In the genomic region with DNA sequence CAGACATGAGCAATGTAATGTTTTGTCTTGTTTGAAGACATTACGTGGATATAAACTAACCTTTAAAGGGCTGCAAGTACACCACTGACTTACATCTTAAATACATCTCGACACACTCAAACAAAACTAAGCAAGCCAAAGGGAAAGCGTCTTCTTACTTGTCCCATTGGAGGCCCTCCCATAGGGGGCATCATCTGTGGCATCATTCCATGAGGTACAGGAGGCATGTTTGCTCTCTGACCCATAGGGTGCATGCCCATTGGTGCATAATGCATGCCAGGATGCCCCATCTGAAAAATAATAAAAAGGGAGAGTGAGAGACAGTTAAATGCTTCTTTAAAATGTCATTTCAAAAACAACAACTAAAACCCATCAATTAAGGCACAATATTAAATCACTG, we compare ENCODE assay signal across 8 mouse cellular contexts. TPM values are rescaled to one million over a fixed set of nuclear protein-coding genes. Genes with fewer than 3 reads are reported as not detected.
DNase-seq lines count a peak whose midpoint lies in the region; ATAC-seq lines count a peak whose summit lies in the region.

No protein-coding gene starts in this region.

- peak overlapping the region; percentile 76 for H3K4me2 ChIP-seq in liver, embryonic 13.5 days

- WGBS in liver, embryonic 13.5 days (ENCODE audit: insufficient replicate concordance), result 70% methylated on average over 3 of the region's 3 CpGs

- H3K4me1 ChIP-seq in liver, embryonic 13.5 days (replicated peaks), result peaks cover 26% of the 10 kb centered on the region

- DNase-seq in CD4-positive, CD25-positive, alpha-beta regulatory T cell, adult 2 months (ENCODE audit: low read depth, low spot score), result peak; percentile 39
- peak; percentile 16 for DNase-seq in thymus, postnatal 0 days (ENCODE audit: low spot score)
- DNase-seq in thymus, postnatal 25 days, result no peak
- DNase-seq in forelimb bud, embryonic 11.5 days (ENCODE audit: low read depth, low spot score), result peak; percentile 23
- no peak for DNase-seq in liver, embryonic 13.5 days
- DNase-seq in adrenal gland, postnatal 25 days, result no peak
- no peak for DNase-seq in urinary bladder, postnatal 10 days (ENCODE audit: low spot score)

- H3K36me3 ChIP-seq in liver, embryonic 13.5 days, result peaks cover 16% of the 10 kb centered on the region

- no peak for ATAC-seq in CD4-positive, CD25-positive, alpha-beta regulatory T cell, adult 4 months
- ATAC-seq in liver, embryonic 13.5 days (ENCODE audit: low read depth), result no peak

- H3K9ac ChIP-seq in liver, embryonic 13.5 days, result peak overlapping the region; percentile 91

- no peaks in the 10 kb centered on the region for H3K27me3 ChIP-seq in liver, embryonic 13.5 days

- no peaks in the 10 kb centered on the region for H3K9me3 ChIP-seq in liver, embryonic 13.5 days (replicated peaks)

- no peak overlapping the region for H3K27ac ChIP-seq in liver, embryonic 13.5 days

- H3K4me3 ChIP-seq in liver, embryonic 13.5 days (replicated peaks), result peak overlapping the region; percentile 84

RNA-seq across cellular contexts. Expression of a gene that starts 1.3 kb away (rescaled TPM):
- polyA plus RNA-seq in CD4-positive, CD25-positive, alpha-beta regulatory T cell, adult 4 months (2017; shearing (Covaris generic)), result 100 to 1,000 TPM; 139 to 175 TPM
- polyA plus RNA-seq in thymus, postnatal 0 days (2015; fragmentation: Nextera tagmentation; extraction: Ambion mirVana), result 205 and 215 TPM in 2 replicates
- polyA plus RNA-seq in liver, embryonic 13.5 days (2015; fragmentation: Nextera tagmentation; extraction: Ambion mirVana), result 93.5 and 101 TPM in 2 replicates
- total RNA-seq in adrenal gland, postnatal 25 days (2021), result 85.4 and 91.3 TPM in 2 replicates

RNA-seq across cellular contexts. Expression of a gene that starts 1.7 kb away (rescaled TPM):
- 10 to 100 TPM; 12.2 to 22.8 TPM for polyA plus RNA-seq in CD4-positive, CD25-positive, alpha-beta regulatory T cell, adult 4 months (2017; shearing (Covaris generic))
- 58.1 and 59.0 TPM in 2 replicates for polyA plus RNA-seq in thymus, postnatal 0 days (2015; fragmentation: Nextera tagmentation; extraction: Ambion mirVana)
- polyA plus RNA-seq in liver, embryonic 13.5 days (2015; fragmentation: Nextera tagmentation; extraction: Ambion mirVana), result 32.6 and 40.1 TPM in 2 replicates
- total RNA-seq in adrenal gland, postnatal 25 days (2021), result 21.4 and 33.5 TPM in 2 replicates

Comparison
In these comparisons a context has a peak if more than half of its experiments do, and no peak if none do; other contexts are left out.
1. DNase-seq: peak in CD4-positive, CD25-positive, alpha-beta regulatory T cell, adult 2 months (single experiment), thymus, postnatal 0 days (single experiment) and forelimb bud, embryonic 11.5 days (single experiment); none in thymus, postnatal 25 days (single experiment), liver, embryonic 13.5 days (single experiment), adrenal gland, postnatal 25 days (single experiment) and urinary bladder, postnatal 10 days (single experiment).